Mouse (Mus musculus): ENCODE measurements around the gene Txnip. TPM values are rescaled to one million over a fixed set of nuclear protein-coding genes. Genes with fewer than 3 reads are reported as not detected.

Txnip gene
- total RNA-seq (2023) = 100 to 1,000 TPM; 532 to 583 TPM

DNA sequence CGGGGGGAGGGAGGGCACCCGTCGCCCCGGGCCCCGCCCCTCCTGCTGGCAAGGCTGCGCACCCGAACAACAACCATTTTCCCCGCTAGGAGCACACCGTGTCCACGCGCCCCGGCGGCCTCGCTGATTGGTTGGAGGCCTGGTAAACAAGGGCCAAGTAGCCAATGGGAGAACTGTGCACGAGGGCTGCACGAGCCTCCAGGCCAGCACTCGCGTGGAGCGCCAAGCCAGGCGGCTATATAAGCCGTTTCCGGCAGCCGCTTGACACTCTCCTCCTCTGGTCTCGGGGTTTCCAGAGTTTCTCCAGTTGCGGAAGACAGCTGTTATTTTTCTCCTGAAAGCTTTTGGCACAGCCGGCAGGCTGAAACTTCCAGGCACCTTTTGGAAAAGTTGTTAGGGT is at the start of gene Txnip:
Gene Txnip, plus strand, starts transcription at position 264 of the 400 bp plus-strand sequence.

DNA sequence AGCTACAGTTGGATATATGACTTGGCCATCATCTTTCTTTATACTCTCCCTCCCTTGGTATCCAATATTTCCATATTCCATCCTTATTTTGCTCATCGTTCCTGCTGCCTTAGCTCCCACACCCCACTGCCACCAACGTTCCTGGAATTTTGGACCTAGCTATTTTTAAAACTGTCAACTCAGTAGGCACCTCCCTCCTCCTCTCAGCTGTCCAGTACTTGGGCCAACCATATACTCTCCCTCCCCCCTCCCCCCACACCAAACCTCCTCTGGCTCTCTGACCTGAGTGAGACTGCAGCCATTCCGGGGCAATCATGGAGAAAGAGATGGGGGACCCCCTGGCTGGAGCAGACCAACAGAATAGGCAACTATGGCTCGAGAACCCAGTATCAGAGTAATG is 32.8 kb upstream of the Txnip start, which contains the start of gene Hfe2:
Gene Hfe2, plus strand, starts transcription at position 259 of the 400 bp plus-strand sequence.

DNA sequence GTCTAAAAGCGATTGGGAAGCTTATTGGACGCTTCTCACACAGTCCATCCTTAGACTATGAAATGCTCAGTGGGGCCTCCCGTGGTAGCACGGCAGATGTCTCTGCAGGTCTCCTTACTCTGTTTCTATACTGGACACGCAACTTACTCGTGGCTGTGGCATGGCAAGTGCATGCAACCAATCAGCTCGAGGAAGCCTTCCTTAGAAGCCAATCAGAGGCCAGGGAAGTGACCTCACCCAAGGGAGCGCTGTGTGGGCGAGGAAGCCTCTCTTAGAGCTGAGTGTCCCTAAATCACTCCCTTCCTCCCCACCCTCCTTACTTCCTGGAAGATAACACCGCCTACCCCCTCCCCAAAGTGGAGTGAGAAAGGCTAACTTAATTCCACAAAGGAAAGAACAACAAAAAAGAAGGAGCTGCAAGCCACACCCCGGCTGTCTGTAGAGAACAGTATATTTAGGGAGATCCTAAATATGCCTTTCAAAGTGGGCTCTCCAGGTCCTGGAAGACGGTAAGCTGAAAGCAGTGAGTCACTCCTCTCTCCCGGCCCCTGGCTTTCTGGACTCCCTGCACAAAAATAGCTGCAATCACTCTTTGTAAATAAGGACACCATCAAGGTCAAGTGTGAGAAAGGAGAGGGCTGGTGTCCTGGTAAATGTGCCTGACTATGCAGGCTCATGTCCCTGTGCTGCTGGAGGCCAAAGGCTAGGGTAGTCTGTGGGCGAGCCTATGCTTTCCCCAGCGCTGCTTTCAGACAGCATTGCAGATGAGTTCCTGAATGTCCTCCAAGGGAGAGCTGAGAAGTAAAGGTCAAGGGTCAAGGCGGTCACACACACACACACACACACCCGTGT is 19.2 kb downstream of the Txnip start, which contains the start of gene Gm16253:
Gene Gm16253, plus strand, starts transcription at position 295 of the 852 bp plus-strand sequence.

DNA sequence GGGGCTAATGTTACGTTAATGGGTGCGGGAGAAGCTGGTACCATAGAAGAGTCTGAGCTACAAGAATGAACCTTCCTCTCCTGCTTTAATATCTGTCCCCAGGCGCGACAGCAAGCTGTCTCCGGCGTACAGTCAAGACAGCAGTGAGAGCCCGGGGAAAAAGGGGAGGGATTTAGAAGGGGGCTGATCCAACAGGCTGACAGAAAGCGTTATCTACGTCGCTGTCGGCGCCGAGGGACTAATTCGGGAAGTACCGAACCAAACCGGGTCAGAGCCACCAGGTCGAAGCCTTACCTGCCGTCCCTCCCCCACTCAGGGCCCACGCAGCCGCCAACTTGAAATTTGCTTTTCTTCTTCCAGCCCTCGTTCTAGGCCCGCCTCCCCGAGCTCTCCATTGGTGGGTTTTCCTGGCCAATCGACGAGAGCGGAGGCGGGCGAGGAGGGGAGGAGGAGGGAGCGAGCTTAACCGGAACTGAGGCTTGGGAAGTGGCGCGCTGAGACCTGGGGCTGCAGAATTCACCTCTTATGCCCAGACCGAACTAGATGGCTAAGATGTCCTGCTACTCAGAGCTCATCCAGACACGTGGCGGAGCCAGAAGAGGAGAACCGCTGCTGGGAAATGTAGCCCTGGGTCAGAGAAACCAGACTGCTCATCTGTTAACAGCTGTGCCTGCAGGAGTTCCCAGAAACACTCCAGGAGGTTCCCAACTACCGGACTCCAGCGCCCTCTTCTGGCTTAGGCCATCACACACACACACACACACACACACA is 36.2 kb downstream of the Txnip start, which contains the start of gene Polr3gl:
Gene Polr3gl, minus strand, starts transcription at position 392 of the 771 bp plus-strand sequence.

DNA sequence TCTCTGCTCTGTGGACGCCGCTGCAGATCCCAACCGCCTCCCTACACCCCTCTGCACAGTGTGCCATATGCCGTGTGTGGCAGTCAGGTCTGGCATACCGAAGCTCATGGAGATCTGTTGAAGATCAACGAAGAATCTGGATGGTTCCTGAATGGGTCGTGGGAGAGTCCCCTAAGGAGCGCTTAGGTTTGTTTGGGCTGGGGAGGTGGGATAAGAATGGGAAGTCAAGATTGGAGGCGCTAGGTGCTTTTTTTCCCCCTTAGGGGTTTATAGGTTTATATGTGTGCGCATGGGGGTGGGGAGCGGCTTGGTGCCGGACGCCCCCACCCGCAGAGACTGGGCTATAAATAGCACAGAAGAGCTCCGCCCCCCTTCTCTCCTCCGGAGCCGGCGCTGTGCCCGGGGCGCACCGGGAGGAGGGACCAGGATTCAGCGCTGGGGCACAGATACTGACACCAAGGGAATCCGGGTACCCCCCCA is 38.5 kb downstream of the Txnip start, which contains the start of gene Ankrd34a:
Gene Ankrd34a, plus strand, starts transcription at position 409 of the 480 bp plus-strand sequence.

DNA sequence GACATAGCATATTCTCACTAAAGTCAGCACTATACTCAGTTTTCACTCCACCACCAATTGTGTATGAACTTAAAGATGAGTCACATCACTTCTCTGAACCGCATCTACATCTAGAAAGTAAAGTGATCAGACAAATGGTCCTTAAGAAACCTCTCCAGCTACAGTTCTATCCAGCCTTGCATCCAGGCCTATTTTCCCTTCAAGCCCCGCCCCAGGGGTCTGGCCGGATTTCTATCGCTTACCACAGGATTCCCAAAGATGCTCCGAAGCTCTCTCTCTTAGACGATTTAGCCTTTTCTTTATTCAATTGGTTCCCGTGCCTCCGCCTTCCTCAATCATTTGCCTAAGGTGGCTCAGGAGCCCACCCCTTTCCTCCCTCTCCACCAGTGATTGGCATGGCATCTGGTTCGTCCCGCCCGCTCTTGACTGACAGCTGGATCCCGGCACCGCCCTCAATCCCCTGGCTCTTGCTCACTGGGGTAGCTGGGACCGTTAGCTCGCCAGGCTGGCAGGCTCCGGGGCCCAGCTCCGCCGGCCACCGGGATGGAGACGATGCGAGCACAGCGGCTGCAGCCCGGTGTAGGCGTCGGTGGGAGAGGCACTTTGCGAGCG is 43.0 kb downstream of the Txnip start, which contains the start of gene Lix1l:
Gene Lix1l, plus strand, starts transcription at position 511 of the 612 bp plus-strand sequence.

Other genes with a start within 250 kb of the Txnip start
- gene BC107364, start 105.7 kb upstream of the Txnip start, total RNA-seq (2023) = not detected
- not detected for gene Hfe2, start 32.8 kb upstream of the Txnip start, total RNA-seq (2023)
- gene Gm16253, start 19.0 kb downstream of the Txnip start, total RNA-seq (2023) = not detected
- gene Polr3gl, start 36.2 kb downstream of the Txnip start, total RNA-seq (2023) = 10 to 100 TPM; 28.1 to 36.3 TPM
- not detected for gene Ankrd34a, start 38.7 kb downstream of the Txnip start, total RNA-seq (2023)
- gene Lix1l, start 43.2 kb downstream of the Txnip start, total RNA-seq (2023) = under 1 TPM in 1 of 2 experiments, not detected in 1; 0.50 TPM
- gene Rbm8a, start 72.0 kb downstream of the Txnip start, total RNA-seq (2023) = 10 to 100 TPM; 84.7 to 87.2 TPM
- gene Pex11b, start 77.4 kb downstream of the Txnip start, total RNA-seq (2023) = 10 to 100 TPM; 20.8 to 23.0 TPM
- gene Gm42957, start 77.5 kb downstream of the Txnip start, total RNA-seq (2023) = under 1 TPM; 0.29 to 0.39 TPM
- 1 to 10 TPM; 2.1 to 2.9 TPM for gene Itga10, start 87.6 kb downstream of the Txnip start, total RNA-seq (2023)
- gene Ankrd35, start 112.2 kb downstream of the Txnip start, total RNA-seq (2023) = under 1 TPM in 1 of 2 experiments, not detected in 1; 0.15 TPM
- 10 to 100 TPM; 21.5 to 23.0 TPM for gene Pias3, start 138.4 kb downstream of the Txnip start, total RNA-seq (2023)
- 1 to 10 TPM; 2.7 to 4.4 TPM for gene Nudt17, start 150.6 kb downstream of the Txnip start, total RNA-seq (2023)
- 10 to 100 TPM; 65.6 TPM for gene Polr3c, start 169.7 kb downstream of the Txnip start, total RNA-seq (2023)
- gene Rnf115, start 169.7 kb downstream of the Txnip start, total RNA-seq (2023) = 10 to 100 TPM; 49.3 to 52.8 TPM